Mouse (Mus musculus) spleen, adult 2 months (tissue): ENCODE results near the gene Rnf169. TPM values are rescaled to one million over a fixed set of nuclear protein-coding genes. Genes with fewer than 3 reads are reported as not detected.

Experiments used
- DNase-seq, 2 experiments: peaks; one replicate each; pipeline versions ENCODE4 v3.0.0 to v3.0.0-alpha.2; 2012 to 2021; ENCODE audit warnings: low spot score in 2 of 2, low read depth in 1 of 2
- H3K27ac ChIP-seq: fragments of 200-500 bp; 2 replicates; pipeline ENCODE4 v1.5.1; 2012; ENCODE audit warnings: low read length, inconsistent platforms; ENCODE audit not compliant: insufficient read depth
- H3K27me3 ChIP-seq: fragments of 200-500 bp; 2 replicates; pipeline ENCODE4 v1.6.1; 2012; ENCODE audit warnings: mild to moderate bottlenecking, moderate library complexity, low read length, inconsistent platforms; ENCODE audit not compliant: control insufficient read depth, insufficient read depth
- H3K36me3 ChIP-seq: fragments of 200-500 bp; 2 replicates; pipeline ENCODE4 v1.6.1; 2012; ENCODE audit warnings: mild to moderate bottlenecking, low read length, inconsistent platforms; ENCODE audit not compliant: control insufficient read depth, insufficient read depth
- H3K4me1 ChIP-seq: fragments of 200-500 bp; 2 replicates; pipeline ENCODE4 v1.6.1; 2011; ENCODE audit warnings: inconsistent platforms; ENCODE audit not compliant: control insufficient read depth, insufficient read depth, insufficient read length
- H3K4me3 ChIP-seq: fragments of 200-500 bp; 2 replicates; pipeline ENCODE4 v1.5.1; 2011; ENCODE audit warnings: mild to moderate bottlenecking, inconsistent platforms; ENCODE audit not compliant: insufficient read depth, insufficient read length; ENCODE audit errors: extremely low read depth
- CTCF ChIP-seq: fragments of 200-500 bp; IDR thresholded peaks from 2 replicates; pipeline ENCODE4 v1.5.1; 2011; ENCODE audit warnings: mild to moderate bottlenecking, inconsistent platforms; ENCODE audit not compliant: insufficient read depth, insufficient read length, insufficient replicate concordance; ENCODE audit errors: extremely low read depth
- POLR2A ChIP-seq: fragments of 200-500 bp; IDR thresholded peaks from 2 replicates; pipeline ENCODE4 v1.6.1; 2011; ENCODE audit warnings: low read depth, low read length, inconsistent platforms
- WGBS: fragments of 180-500 bp; shearing (Covaris S2); methylation state at CpG from one replicate; pipeline ENCODE4 v1.1.7; 2018; 5-methylcytosine and 5-hydroxymethylcytosine counted together
- polyA plus RNA-seq: library from polyadenylated mRNA; depleted of rRNA; stranded (reverse); fragments of >200 nt; gene quantifications from 2 replicates; pipeline ENCODE4 v1.2.3, GENCODE M21; 2012

Rnf169 gene
- polyA plus RNA-seq, 1 experiment, result 4.3 TPM

- Histone ChIP-seq H3K27ac (no peak overlapping the region), H3K4me1 (no peaks in the 10 kb centered on the region), H3K36me3 (no peaks in the 10 kb centered on the region), H3K4me3 (no peak overlapping the region), H3K27me3 (no peaks in the 10 kb centered on the region)
- 66% methylated on average over 5 of the region's 5 CpGs for WGBS
- DNase-seq, result no peak
- TF ChIP-seq POLR2A, result no peak
- TF ChIP-seq CTCF, result no peak
Observed at GRCm38 (mm10) chr7:99911038-99911437, 69.2 kb downstream of the Rnf169 start.

GRCm38 (mm10) chr7:99907463-99907862 lies 72.8 kb downstream of the Rnf169 start:
- whole genome bisulfite sequencing, result 72% methylated on average over 3 of the region's 3 CpGs
- no peak overlapping the region for H3K4me3 ChIP-seq
- no peaks in the 10 kb centered on the region for H3K36me3 ChIP-seq
- no peaks in the 10 kb centered on the region for H3K4me1 ChIP-seq
- no peaks in the 10 kb centered on the region for H3K27me3 ChIP-seq
- no peak overlapping the region for H3K27ac ChIP-seq
- DNase-seq, result no peak
- no peak for TF ChIP-seq POLR2A
- no peak for TF ChIP-seq CTCF

- DNase-seq, result no peak
- Histone ChIP-seq H3K36me3 (no peaks in the 10 kb centered on the region), H3K27me3 (no peaks in the 10 kb centered on the region), H3K4me3 (no peak overlapping the region), H3K27ac (no peak overlapping the region), H3K4me1 (no peaks in the 10 kb centered on the region)
- 80% methylated on average over 3 of the region's 3 CpGs for WGBS
- TF ChIP-seq POLR2A (no peak), CTCF (no peak)
Observed at GRCm38 (mm10) chr7:99906346-99906745, 73.9 kb downstream of the Rnf169 start.

DNA sequence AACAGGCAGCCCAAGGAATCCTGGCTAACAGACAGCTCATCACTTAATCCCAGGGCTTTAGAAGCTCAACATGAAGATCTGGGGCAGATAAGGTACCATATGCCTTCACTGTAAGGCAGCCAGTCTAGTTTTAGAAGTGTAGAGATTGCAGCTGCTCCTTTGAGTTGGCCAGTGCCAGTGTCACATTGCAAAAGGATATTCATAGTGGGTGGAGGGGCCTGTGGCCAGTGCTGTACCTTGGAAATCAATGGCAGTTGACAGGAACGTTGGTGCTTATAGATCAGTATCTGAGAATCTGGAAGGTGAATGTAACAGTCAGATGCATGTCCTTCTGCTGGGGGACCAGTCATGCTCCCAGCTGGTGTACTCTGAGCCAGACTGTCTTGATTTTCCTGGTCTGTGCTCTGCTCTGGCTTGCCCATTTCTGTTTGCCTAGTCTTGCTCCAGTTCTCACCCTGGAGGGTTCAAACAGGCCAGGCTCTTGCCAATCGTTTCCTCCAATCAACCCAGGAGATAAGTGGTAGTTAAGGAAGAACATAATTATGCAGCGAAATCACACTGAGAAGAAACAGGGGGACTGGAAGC lies 75.7 kb downstream of the Rnf169 start:
- no peak for TF ChIP-seq POLR2A
- no peak for TF ChIP-seq CTCF
- Histone ChIP-seq H3K4me1 (no peaks in the 10 kb centered on the region), H3K27me3 (no peaks in the 10 kb centered on the region), H3K4me3 (no peak overlapping the region), H3K36me3 (no peaks in the 10 kb centered on the region), H3K27ac (no peak overlapping the region)
- 43% methylated on average over 3 of the region's 3 CpGs for WGBS
- no peak for DNase-seq

DNA sequence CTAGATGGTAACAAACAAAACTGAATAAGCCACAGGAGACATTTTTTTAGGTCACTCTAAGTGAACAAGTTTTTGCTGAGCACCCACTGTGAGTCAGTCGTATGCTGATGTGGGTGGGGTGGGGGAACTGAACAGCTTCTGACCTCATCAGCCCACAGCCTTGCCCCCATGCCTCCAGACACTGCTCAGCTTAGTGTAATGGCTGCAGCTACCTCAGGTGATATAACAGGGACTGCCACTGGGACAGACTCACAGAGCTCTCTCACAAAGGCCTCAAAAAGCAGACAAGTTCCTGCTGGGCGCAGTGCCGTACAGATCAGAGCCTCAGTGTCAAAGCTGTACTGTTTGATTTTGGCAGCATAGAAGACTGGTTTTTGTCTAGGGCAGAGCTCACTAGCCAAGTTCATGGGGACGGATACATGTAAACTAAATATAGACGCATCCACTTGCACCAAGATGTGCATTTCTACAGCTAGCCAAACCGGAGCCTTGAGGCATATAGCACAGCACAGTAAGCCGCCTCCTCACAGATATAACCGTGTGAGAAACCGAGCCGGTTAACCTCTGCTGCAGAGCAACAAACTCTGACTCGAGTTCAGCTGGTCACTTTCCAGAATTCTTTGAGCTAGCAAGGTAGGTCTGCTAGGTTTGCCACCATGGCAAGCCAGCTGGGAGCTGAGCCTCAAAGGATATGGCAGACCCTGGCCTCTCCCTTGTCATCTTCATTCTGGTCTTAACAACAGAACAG lies 77.2 kb downstream of the Rnf169 start:
- H3K4me3 ChIP-seq, result no peak overlapping the region
- WGBS, result 78% methylated on average over 11 of the region's 11 CpGs
- no peak for TF ChIP-seq POLR2A
- no peak for TF ChIP-seq CTCF
- H3K36me3 ChIP-seq, result no peaks in the 10 kb centered on the region
- H3K27ac ChIP-seq, result no peak overlapping the region
- H3K27me3 ChIP-seq, result no peaks in the 10 kb centered on the region
- no peaks in the 10 kb centered on the region for H3K4me1 ChIP-seq
- DNase-seq, result no peak

DNA sequence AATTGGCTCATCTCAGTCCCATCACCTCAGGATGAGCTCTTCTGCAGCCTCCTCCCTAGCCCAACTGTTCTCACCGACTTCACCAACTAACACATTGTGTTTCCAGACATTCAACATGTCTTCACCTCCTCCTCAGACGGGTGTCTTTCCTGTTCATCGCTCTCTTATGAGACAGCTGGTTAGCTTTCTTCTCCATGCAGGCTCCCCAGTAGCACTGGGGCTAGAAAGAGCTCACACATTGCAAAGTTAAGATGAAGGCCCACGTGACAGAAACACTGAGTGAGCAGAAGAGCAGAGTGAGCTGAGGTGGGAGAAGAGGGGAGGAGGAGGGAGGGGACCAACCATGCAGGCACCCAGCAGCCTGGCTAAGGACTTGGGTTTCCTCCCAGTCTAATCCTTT lies 78.0 kb downstream of the Rnf169 start:
- no peaks in the 10 kb centered on the region for H3K36me3 ChIP-seq
- TF ChIP-seq CTCF, result no peak
- TF ChIP-seq POLR2A, result no peak
- no peak for DNase-seq
- H3K4me3 ChIP-seq, result no peak overlapping the region
- H3K27ac ChIP-seq, result no peak overlapping the region
- no peaks in the 10 kb centered on the region for H3K4me1 ChIP-seq
- 75% methylated on average over 4 of the region's 4 CpGs for WGBS
- no peaks in the 10 kb centered on the region for H3K27me3 ChIP-seq

- DNase-seq, result no peak
- Histone ChIP-seq H3K36me3 (no peaks in the 10 kb centered on the region), H3K4me3 (no peak overlapping the region), H3K27me3 (no peaks in the 10 kb centered on the region), H3K27ac (no peak overlapping the region), H3K4me1 (no peaks in the 10 kb centered on the region)
- TF ChIP-seq POLR2A (no peak), CTCF (no peak)
- 86% methylated on average over 4 of the region's 4 CpGs for WGBS
Observed at GRCm38 (mm10) chr7:99896905-99897304, 83.3 kb downstream of the Rnf169 start.
